Mouse (Mus musculus): Measurements from ENCODE around the gene Aqr. TPM values are rescaled to one million over a fixed set of nuclear protein-coding genes. Genes with fewer than 3 reads are reported as not detected.

Aqr gene
- total RNA-seq, 2 experiments from 2014 or later: 28.6 to 29.5 TPM

GRCm38 (mm10) chr2:114119451-114119850, 67.4 kb downstream of the Aqr start:
- Histone ChIP-seq H3K27ac (no peak overlapping the region), H3K4me3 (no peak overlapping the region)
- no peak for DNase-seq (ENCODE audit: low spot score in 2 of 2)
- no peak for TF ChIP-seq CTCF (conservative IDR thresholded peaks at IDR 0.05)

GRCm38 (mm10) chr2:114117665-114118064, 69.2 kb downstream of the Aqr start:
- no peak overlapping the region for H3K27ac ChIP-seq
- no peak for DNase-seq (ENCODE audit: low spot score in 2 of 2)
- H3K4me3 ChIP-seq: no peak overlapping the region
- TF ChIP-seq CTCF (conservative IDR thresholded peaks at IDR 0.05): no peak

GRCm38 (mm10) chr2:114117235-114117634, 69.6 kb downstream of the Aqr start:
- no peak for TF ChIP-seq CTCF (conservative IDR thresholded peaks at IDR 0.05)
- no peak overlapping the region for H3K4me3 ChIP-seq
- H3K27ac ChIP-seq: no peak overlapping the region
- DNase-seq (ENCODE audit: low spot score in 2 of 2): no peak

- TF ChIP-seq CTCF (conservative IDR thresholded peaks at IDR 0.05): no peak
- no peak overlapping the region for H3K4me3 ChIP-seq
- DNase-seq (ENCODE audit: low spot score in 2 of 2): no peak
- no peak overlapping the region for H3K27ac ChIP-seq
These were observed 71.3 kb downstream of the Aqr start for GRCm38 (mm10) chr2:114115563-114115962.

GRCm38 (mm10) chr2:114107288-114108278, 79.2 kb downstream of the Aqr start:
- no peak overlapping the region for H3K27ac ChIP-seq
- TF ChIP-seq CTCF (conservative IDR thresholded peaks at IDR 0.05): no peak
- no peak overlapping the region for H3K4me3 ChIP-seq
- no peak for DNase-seq (ENCODE audit: low spot score in 2 of 2)

GRCm38 (mm10) chr2:114106383-114106782, 80.4 kb downstream of the Aqr start:
- no peak for TF ChIP-seq CTCF (conservative IDR thresholded peaks at IDR 0.05)
- H3K4me3 ChIP-seq: no peak overlapping the region
- no peak for DNase-seq (ENCODE audit: low spot score in 2 of 2)
- H3K27ac ChIP-seq: no peak overlapping the region

GRCm38 (mm10) chr2:114102471-114102870, 84.4 kb downstream of the Aqr start:
- Histone ChIP-seq H3K27ac (no peak overlapping the region), H3K4me3 (no peak overlapping the region)
- DNase-seq (ENCODE audit: low spot score in 2 of 2): no peak
- no peak for TF ChIP-seq CTCF (conservative IDR thresholded peaks at IDR 0.05)

- no peak for DNase-seq (ENCODE audit: low spot score in 2 of 2)
- Histone ChIP-seq H3K27ac (no peak overlapping the region), H3K4me3 (no peak overlapping the region)
- no peak for TF ChIP-seq CTCF (conservative IDR thresholded peaks at IDR 0.05)
These were observed 86.0 kb downstream of the Aqr start for GRCm38 (mm10) chr2:114100834-114101233.

- no peak overlapping the region for H3K4me3 ChIP-seq
- no peak overlapping the region for H3K27ac ChIP-seq
- no peak for DNase-seq (ENCODE audit: low spot score in 2 of 2)
- no peak for TF ChIP-seq CTCF (conservative IDR thresholded peaks at IDR 0.05)
These were observed 87.0 kb downstream of the Aqr start for GRCm38 (mm10) chr2:114099816-114100215.

GRCm38 (mm10) chr2:114099109-114099508, 87.7 kb downstream of the Aqr start:
- Histone ChIP-seq H3K27ac (no peak overlapping the region), H3K4me3 (no peak overlapping the region)
- no peak for TF ChIP-seq CTCF (conservative IDR thresholded peaks at IDR 0.05)
- no peak for DNase-seq (ENCODE audit: low spot score in 2 of 2)

- DNase-seq (ENCODE audit: low spot score in 2 of 2): no peak
- no peak overlapping the region for H3K4me3 ChIP-seq
- no peak for TF ChIP-seq CTCF (conservative IDR thresholded peaks at IDR 0.05)
- H3K27ac ChIP-seq: no peak overlapping the region
These were observed 89.2 kb downstream of the Aqr start for GRCm38 (mm10) chr2:114097627-114098026.

- Histone ChIP-seq H3K4me3 (no peak overlapping the region), H3K27ac (no peak overlapping the region)
- DNase-seq (ENCODE audit: low spot score in 2 of 2): no peak
- TF ChIP-seq CTCF (conservative IDR thresholded peaks at IDR 0.05): no peak
These were observed 90.3 kb downstream of the Aqr start for GRCm38 (mm10) chr2:114096570-114096969.

GRCm38 (mm10) chr2:114095348-114095747, 91.5 kb downstream of the Aqr start:
- DNase-seq (ENCODE audit: low spot score in 2 of 2): no peak
- no peak overlapping the region for H3K4me3 ChIP-seq
- no peak for TF ChIP-seq CTCF (conservative IDR thresholded peaks at IDR 0.05)

GRCm38 (mm10) chr2:114094696-114095095, 92.1 kb downstream of the Aqr start:
- no peak for DNase-seq (ENCODE audit: low spot score in 2 of 2)
- no peak for TF ChIP-seq CTCF (conservative IDR thresholded peaks at IDR 0.05)
- Histone ChIP-seq H3K27ac (no peak overlapping the region), H3K4me3 (no peak overlapping the region)

More at GRCm38 (mm10) chr2:114095348-114095747, 91.5 kb downstream of the Aqr start:
- no peak overlapping the region for H3K27ac ChIP-seq

All from layer of hippocampus, adult 2 months (tissue).